Mouse (Mus musculus): ENCODE measurements around the gene Zfp143. TPM values are rescaled to one million over a fixed set of nuclear protein-coding genes. Genes with fewer than 3 reads are reported as not detected.
"Not testable (repeated sequence)": the region's sequence is repeated elsewhere in the genome, so short reads cannot be mapped to it uniquely, and the experiment has no call there.

Zfp143 gene
- polyA plus RNA-seq, 1 experiment from 2014 or later: 21.2 TPM

- Histone ChIP-seq H3K4me3 (0 out of 2 replicates have a peak overlapping the region, but pooled peaks have one; percentile 98), H3K9me3 (no peaks in the 10 kb centered on the region), H3K27ac (no peak overlapping the region), H3K27me3 (no peaks in the 10 kb centered on the region), H3K4me1 (peaks cover 16% of the 10 kb centered on the region), H3K4me2 (peak overlapping the region; percentile 76; the same call in 1 of the 2 replicates), H3K9ac (no peak overlapping the region), H3K36me3 (no peaks in the 10 kb centered on the region)
- 82% methylated on average over 2 of the region's 2 CpGs for WGBS
- ATAC-seq (ENCODE audit: borderline replicate concordance, extremely low read depth, low FRiP score, low TSS enrichment): no peak
Observed at GRCm38 (mm10) chr7:110120157-110120784, 59.3 kb downstream of the Zfp143 start.

- H3K9me3 ChIP-seq: no peaks in the 10 kb centered on the region
- ATAC-seq (ENCODE audit: borderline replicate concordance, extremely low read depth, low FRiP score, low TSS enrichment): no peak
- peaks cover under 1% of the 10 kb centered on the region; the same call in 1 of the 2 replicates for H3K36me3 ChIP-seq
- peak overlapping the region; percentile 91 for H3K27ac ChIP-seq
- H3K27me3 ChIP-seq: no peaks in the 10 kb centered on the region
- peaks cover 16% of the 10 kb centered on the region for H3K4me1 ChIP-seq
- peak overlapping the region; percentile 98 for H3K4me3 ChIP-seq
- peak overlapping the region; percentile 76 for H3K4me2 ChIP-seq
- H3K9ac ChIP-seq: peak overlapping the region; percentile 76
- 1% methylated on average over 9 of the region's 9 CpGs for WGBS
Observed at GRCm38 (mm10) chr7:110121162-110121515, 60.1 kb downstream of the Zfp143 start.

- Histone ChIP-seq H3K36me3 (peaks cover 6% of the 10 kb centered on the region; the same call in 1 of the 2 replicates), H3K27me3 (no peaks in the 10 kb centered on the region), H3K4me2 (peak within 1 kb of the TSS; percentile 76), H3K4me1 (peaks cover 16% of the 10 kb centered on the region), H3K4me3 (peak within 1 kb of the TSS; percentile 98), H3K9ac (peak within 1 kb of the TSS; percentile 94), H3K27ac (peak within 1 kb of the TSS; percentile 98), H3K9me3 (no peaks in the 10 kb centered on the region)
- WGBS: under 1% methylated on average over 81 of the region's 81 CpGs
- peak; percentile 99 for ATAC-seq (ENCODE audit: borderline replicate concordance, extremely low read depth, low FRiP score, low TSS enrichment)
Observed at GRCm38 (mm10) chr7:110121516-110122288, 60.7 kb downstream of the Zfp143 start, which contains the start of gene Wee1. Gene Wee1 (plus strand): TSS chr7:110122046.

- no peaks in the 10 kb centered on the region for H3K27me3 ChIP-seq
- peaks cover 9% of the 10 kb centered on the region for H3K36me3 ChIP-seq
- peak; percentile 3; the same call in 1 of the 2 replicates for ATAC-seq (ENCODE audit: borderline replicate concordance, extremely low read depth, low FRiP score, low TSS enrichment)
- H3K9ac ChIP-seq: peak overlapping the region; percentile 94
- H3K27ac ChIP-seq: peak overlapping the region; percentile 98
- peak overlapping the region; percentile 57 for H3K4me2 ChIP-seq
- peaks cover 16% of the 10 kb centered on the region for H3K4me1 ChIP-seq
- H3K4me3 ChIP-seq: peak overlapping the region; percentile 98
- no peaks in the 10 kb centered on the region for H3K9me3 ChIP-seq
- WGBS: under 1% methylated on average over 24 of the region's 27 CpGs
Observed at GRCm38 (mm10) chr7:110122289-110122564, 61.2 kb downstream of the Zfp143 start.

- H3K4me1 ChIP-seq: peaks cover 16% of the 10 kb centered on the region
Observed at GRCm38 (mm10) chr7:110122565-110123422, 61.8 kb downstream of the Zfp143 start.

GRCm38 (mm10) chr7:110123844-110124555 lies 63.0 kb downstream of the Zfp143 start:
- 32% methylated on average over 12 of the region's 12 CpGs for WGBS
- Histone ChIP-seq H3K27ac (peak overlapping the region; percentile 98), H3K4me3 (peak overlapping the region; percentile 98), H3K36me3 (peaks cover 22% of the 10 kb centered on the region), H3K27me3 (no peaks in the 10 kb centered on the region), H3K9ac (peak overlapping the region; percentile 94), H3K4me2 (peak overlapping the region; percentile 57), H3K9me3 (no peaks in the 10 kb centered on the region), H3K4me1 (peaks cover 16% of the 10 kb centered on the region)
- ATAC-seq (ENCODE audit: borderline replicate concordance, extremely low read depth, low FRiP score, low TSS enrichment): no peak

More at GRCm38 (mm10) chr7:110122565-110123422, 61.8 kb downstream of the Zfp143 start:
- Histone ChIP-seq H3K27me3 (no peaks in the 10 kb centered on the region), H3K4me3 (peak overlapping the region; percentile 98), H3K9ac (peak overlapping the region; percentile 94), H3K36me3 (peaks cover 15% of the 10 kb centered on the region), H3K4me2 (peak overlapping the region; percentile 57), H3K9me3 (no peaks in the 10 kb centered on the region), H3K27ac (peak overlapping the region; percentile 98)
- 0% methylated on average over 74 of the region's 74 CpGs for WGBS
- ATAC-seq (ENCODE audit: borderline replicate concordance, extremely low read depth, low FRiP score, low TSS enrichment): peak; percentile 7; the same call in 1 of the 2 replicates

- Histone ChIP-seq H3K4me1 (peaks cover 7% of the 10 kb centered on the region), H3K27me3 (no peaks in the 10 kb centered on the region), H3K4me3 (no peak overlapping the region), H3K9me3 (no peaks in the 10 kb centered on the region), H3K27ac (no peak overlapping the region), H3K9ac (no peak overlapping the region), H3K4me2 (no peak overlapping the region), H3K36me3 (peaks cover 64% of the 10 kb centered on the region)
- 75% methylated on average over 2 of the region's 2 CpGs for WGBS
- no peak for ATAC-seq (ENCODE audit: borderline replicate concordance, extremely low read depth, low FRiP score, low TSS enrichment)
Observed at GRCm38 (mm10) chr7:110128566-110128965, 67.5 kb downstream of the Zfp143 start.

GRCm38 (mm10) chr7:110132272-110132671 lies 71.3 kb downstream of the Zfp143 start:
- peaks cover 88% of the 10 kb centered on the region for H3K36me3 ChIP-seq
- H3K4me3 ChIP-seq; H3K9me3 ChIP-seq; H3K9ac ChIP-seq; H3K4me2 ChIP-seq; H3K4me1 ChIP-seq; H3K27me3 ChIP-seq; ATAC-seq (ENCODE audit: borderline replicate concordance, extremely low read depth, low FRiP score, low TSS enrichment); H3K27ac ChIP-seq: not testable (repeated sequence)
- 80% methylated on average over 2 of the region's 2 CpGs for WGBS

- no peak overlapping the region for H3K27ac ChIP-seq
- no peak overlapping the region for H3K4me3 ChIP-seq
- no peaks in the 10 kb centered on the region for H3K9me3 ChIP-seq
- no peak overlapping the region for H3K9ac ChIP-seq
- 90% methylated on average over 5 of the region's 5 CpGs for whole genome bisulfite sequencing
- no peaks in the 10 kb centered on the region for H3K27me3 ChIP-seq
- peaks cover 92% of the 10 kb centered on the region for H3K36me3 ChIP-seq
- H3K4me1 ChIP-seq: no peaks in the 10 kb centered on the region
- no peak overlapping the region for H3K4me2 ChIP-seq
- no peak for ATAC-seq (ENCODE audit: borderline replicate concordance, extremely low read depth, low FRiP score, low TSS enrichment)
Observed at GRCm38 (mm10) chr7:110133988-110134387, 73.0 kb downstream of the Zfp143 start.

- Histone ChIP-seq H3K9ac (no peak overlapping the region), H3K36me3 (peaks cover 94% of the 10 kb centered on the region), H3K4me3 (no peak overlapping the region), H3K4me1 (no peaks in the 10 kb centered on the region), H3K9me3 (no peaks in the 10 kb centered on the region), H3K4me2 (no peak overlapping the region), H3K27me3 (no peaks in the 10 kb centered on the region), H3K27ac (no peak overlapping the region)
- no peak for ATAC-seq (ENCODE audit: borderline replicate concordance, extremely low read depth, low FRiP score, low TSS enrichment)
- WGBS: 77% methylated on average over 2 of the region's 2 CpGs
Observed at GRCm38 (mm10) chr7:110138538-110138937, 77.5 kb downstream of the Zfp143 start.

- no peak overlapping the region for H3K27ac ChIP-seq
- no peak overlapping the region for H3K4me2 ChIP-seq
- 90% methylated on average over 1 of the region's 1 CpGs for WGBS
- no peak for ATAC-seq (ENCODE audit: borderline replicate concordance, extremely low read depth, low FRiP score, low TSS enrichment)
- peaks cover 67% of the 10 kb centered on the region for H3K36me3 ChIP-seq
- no peaks in the 10 kb centered on the region for H3K9me3 ChIP-seq
- H3K4me1 ChIP-seq: no peaks in the 10 kb centered on the region
- H3K4me3 ChIP-seq: no peak overlapping the region
- no peak overlapping the region for H3K9ac ChIP-seq
- H3K27me3 ChIP-seq: no peaks in the 10 kb centered on the region
Observed at GRCm38 (mm10) chr7:110143863-110144262, 82.8 kb downstream of the Zfp143 start.
